Mouse (Mus musculus) spleen, adult 18-20 months (tissue): ENCODE data around the gene Zdhhc16.
"Not testable (repeated sequence)": the region's sequence is repeated elsewhere in the genome, so short reads cannot be mapped to it uniquely, and the experiment has no call there.

ENCODE experiments used
- DNase-seq, 2 experiments: peaks; one replicate each; pipeline ENCODE4 v3.0.0; 2022; ENCODE audit warnings: mixed read lengths in 2 of 2

Gene Zdhhc16

GRCm38 (mm10) chr19:41913774-41914591 is 19.3 kb upstream of the Zdhhc16 start:
- no peak for DNase-seq

GRCm38 (mm10) chr19:41914592-41914882 is 18.7 kb upstream of the Zdhhc16 start:
- DNase-seq: not testable (repeated sequence)

DNA sequence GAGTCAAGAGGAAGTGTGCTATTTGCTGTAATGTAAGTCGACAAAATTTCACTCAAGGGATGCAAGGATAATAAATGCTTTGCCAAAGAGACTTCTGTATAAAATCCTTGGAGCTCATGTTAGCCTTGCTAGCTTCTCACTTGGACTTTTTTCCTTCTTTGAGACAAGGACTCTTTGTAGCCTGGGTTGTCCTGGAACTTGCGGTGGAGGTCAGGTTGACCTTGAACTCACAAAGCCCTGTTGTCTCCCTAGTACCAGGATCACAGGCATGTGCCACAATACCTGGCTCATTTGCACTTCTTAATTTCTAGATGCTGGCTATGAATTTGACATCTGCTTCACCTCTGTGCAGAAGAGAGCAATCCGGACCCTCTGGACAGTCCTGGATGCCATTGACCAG is 18.0 kb upstream of the Zdhhc16 start:
- DNase-seq: no peak

GRCm38 (mm10) chr19:41916853-41917252 is 16.4 kb upstream of the Zdhhc16 start:
- DNase-seq: no peak

GRCm38 (mm10) chr19:41919471-41919870 is 13.8 kb upstream of the Zdhhc16 start:
- no peak for DNase-seq

- DNase-seq: no peak
These were observed 12.7 kb upstream of the Zdhhc16 start for GRCm38 (mm10) chr19:41920412-41921067.

DNA sequence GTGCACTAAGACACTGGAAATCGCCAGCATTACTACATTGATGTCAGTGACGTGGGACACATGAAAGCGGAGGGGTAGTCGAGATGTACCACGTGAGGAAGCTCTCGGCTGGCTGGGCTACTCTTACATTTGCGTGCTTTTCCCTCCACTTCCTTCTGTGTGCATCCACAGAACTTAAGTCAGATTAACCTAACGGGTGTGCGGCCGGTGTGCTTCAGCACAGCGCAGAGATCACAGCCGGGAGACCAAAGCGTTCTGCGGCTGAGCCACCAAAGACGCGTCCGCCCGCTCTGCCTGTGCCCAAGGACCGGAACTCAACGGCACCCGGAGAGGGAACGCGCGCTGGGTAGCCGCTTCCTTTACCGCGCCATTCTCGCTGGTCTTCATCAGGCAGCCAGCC is 594 bp upstream of the Zdhhc16 start:
- no peak for DNase-seq

DNA sequence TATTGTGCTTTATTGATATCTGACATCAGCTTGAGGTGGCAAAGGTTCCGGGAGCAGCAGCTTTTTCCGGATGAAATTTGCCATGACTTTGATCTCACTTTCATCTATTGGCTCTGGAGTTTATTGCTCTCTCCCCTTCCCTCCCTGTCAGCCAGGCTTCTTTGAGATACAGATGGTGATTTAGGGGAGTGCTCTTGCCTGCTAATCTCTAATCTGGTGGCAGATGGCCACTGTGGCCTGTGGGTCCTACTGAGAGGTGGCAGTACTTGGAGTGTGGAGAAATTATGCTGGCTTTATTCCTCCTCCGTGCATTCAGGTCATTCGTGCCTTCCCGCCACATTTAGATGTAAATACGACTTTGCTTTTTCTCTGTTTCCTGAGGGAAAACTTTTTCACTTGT is 844 bp downstream of the Zdhhc16 start:
- DNase-seq: no peak

DNA sequence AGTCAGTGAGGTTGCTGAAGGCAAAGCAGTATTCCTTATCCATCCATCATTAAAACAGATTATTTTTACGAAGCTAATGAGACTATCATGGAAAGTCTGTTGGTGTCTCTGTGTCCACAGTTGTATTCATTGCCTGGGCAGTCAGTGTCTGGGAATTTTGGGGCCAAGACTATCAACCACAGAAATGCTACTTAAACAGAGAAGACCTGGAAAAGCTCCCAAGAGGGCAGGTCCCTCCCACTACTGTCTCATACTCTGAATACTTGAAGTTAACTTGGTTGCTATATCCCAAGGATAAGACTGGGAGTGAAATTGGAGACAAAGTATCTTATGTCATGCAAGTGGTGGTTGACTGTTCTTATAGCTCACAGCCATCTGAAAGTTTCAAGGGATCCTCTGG is 2.6 kb downstream of the Zdhhc16 start:
- no peak for DNase-seq

- no peak for DNase-seq
These were observed 5.3 kb downstream of the Zdhhc16 start for GRCm38 (mm10) chr19:41938539-41938938.

DNA sequence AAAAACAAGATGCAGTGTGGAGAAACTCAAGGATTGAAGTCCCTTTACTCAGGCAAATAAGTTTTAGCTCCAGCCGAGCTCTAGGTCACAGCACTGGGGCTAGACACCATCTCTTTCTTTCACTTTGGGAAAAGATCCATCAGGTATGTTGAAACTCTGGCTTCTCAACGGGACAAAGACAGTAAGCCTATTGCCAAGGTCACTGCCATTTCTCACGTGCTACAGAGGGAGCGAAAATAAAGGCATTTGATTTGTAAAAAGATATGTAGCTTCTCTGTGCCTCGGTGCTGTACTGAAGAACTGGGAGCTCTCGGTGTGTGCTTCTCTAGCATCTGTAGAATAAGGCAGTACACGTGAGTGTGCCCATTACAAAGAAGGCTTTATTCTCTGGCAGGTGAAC is 10.6 kb downstream of the Zdhhc16 start:
- DNase-seq: no peak

- no peak for DNase-seq
These were observed 19.0 kb downstream of the Zdhhc16 start for GRCm38 (mm10) chr19:41952287-41952686.

DNA sequence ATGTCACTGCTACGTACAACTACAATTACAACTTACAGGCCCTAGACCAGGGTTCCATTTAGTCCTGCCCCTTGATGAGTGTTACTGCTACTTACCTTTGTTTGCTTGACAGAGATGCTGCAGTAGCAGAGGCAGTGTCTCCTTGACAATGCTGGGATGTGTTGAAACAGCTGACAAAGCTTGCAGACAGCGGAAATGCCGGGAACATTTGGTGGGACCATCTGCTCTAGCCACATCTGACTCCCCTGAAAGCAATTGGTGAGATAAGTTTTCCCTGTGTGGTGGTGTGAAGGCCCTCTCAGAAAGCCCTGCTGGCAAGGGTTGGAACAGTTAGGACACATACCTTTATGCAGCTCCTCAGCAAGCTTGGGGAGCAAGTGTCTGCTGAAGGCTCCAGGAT is 20.3 kb downstream of the Zdhhc16 start:
- DNase-seq: no peak

DNA sequence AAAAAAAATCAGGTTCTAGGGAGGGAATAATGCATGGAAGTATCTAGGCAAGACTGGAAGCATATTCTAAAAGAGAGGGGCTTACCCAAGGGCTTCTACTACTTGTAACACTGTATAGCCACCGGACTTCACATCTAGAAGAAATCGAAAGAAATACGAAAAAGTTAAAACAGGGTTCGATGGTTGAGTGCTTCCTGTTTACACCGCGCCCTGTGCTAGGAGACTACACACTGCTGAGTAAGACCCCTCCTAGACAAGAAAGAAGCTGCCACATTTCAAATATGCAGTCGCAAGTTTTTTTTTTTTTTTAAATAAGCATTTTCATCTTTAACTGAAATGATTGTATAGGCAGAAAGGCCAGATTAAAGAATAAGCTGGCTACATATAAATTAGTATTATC is 36.3 kb downstream of the Zdhhc16 start:
- DNase-seq: no peak

GRCm38 (mm10) chr19:41973891-41974794 is 40.9 kb downstream of the Zdhhc16 start:
- DNase-seq: no peak

DNA sequence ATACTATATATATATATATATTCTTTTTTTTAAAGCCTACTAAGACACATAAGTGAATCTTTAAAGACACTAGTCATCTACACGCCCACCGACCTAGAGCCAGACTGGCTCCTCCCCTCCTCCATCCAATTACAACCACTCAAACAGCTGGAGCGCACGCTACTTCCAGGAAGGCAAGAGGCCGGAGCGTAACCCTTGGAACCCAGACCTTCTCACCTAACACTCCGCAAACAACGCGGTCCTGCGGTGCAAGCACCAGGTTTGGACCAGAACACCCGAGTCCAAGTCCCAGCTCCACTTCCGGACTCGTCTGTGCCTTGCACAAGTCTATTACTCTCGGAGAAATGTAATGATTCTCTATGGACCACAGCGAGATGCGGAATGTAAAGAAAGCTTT is 47.1 kb downstream of the Zdhhc16 start:
- no peak for DNase-seq

DNA sequence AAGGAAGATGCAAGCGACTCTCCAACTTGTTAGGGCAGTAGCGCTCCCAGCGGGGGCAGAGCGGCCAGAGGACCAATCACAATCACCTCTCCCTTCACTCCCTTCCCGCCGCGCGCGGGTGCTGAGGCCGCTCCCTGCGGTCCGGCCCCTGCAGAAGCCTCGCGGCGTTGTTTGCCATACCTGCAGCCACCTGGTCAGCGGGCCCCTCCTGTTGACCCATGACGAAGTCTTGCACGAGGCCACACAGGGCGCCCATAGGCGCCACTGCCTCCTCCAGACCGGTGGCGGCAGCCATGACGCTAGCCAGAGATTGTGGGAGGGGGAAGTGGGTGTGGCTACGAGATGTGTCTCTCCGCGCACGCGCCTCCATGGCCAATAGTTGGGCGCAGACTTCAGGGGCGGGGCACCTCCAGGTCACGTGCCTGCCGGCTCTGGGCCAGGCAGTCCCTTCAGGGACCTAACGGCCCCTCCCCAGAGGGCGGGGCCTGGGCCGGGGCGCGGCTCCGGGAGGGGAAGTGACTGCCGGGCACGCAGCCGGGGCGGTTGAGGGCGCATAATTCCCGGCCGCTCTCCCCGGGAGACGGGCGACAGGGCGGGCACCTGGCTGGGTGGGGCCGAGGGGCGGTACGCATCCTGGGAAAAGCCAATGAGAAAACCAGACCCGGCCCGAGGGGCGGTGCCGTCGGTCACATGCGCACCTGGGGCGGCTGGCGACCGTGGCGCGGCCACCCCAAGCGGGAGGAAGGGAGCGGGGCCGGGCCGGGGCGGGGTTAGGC is 47.7 kb downstream of the Zdhhc16 start, which contains the start of gene Mms19:
Gene Mms19, minus strand, starts transcription at position 339 of the 776 bp plus-strand sequence.
- DNase-seq: peak; percentile 99

GRCm38 (mm10) chr19:41981595-41981927 is 48.3 kb downstream of the Zdhhc16 start, which contains the start of gene Ubtd1:
Gene Ubtd1 (plus strand): TSS chr19:41981763.
- DNase-seq: no peak

DNA sequence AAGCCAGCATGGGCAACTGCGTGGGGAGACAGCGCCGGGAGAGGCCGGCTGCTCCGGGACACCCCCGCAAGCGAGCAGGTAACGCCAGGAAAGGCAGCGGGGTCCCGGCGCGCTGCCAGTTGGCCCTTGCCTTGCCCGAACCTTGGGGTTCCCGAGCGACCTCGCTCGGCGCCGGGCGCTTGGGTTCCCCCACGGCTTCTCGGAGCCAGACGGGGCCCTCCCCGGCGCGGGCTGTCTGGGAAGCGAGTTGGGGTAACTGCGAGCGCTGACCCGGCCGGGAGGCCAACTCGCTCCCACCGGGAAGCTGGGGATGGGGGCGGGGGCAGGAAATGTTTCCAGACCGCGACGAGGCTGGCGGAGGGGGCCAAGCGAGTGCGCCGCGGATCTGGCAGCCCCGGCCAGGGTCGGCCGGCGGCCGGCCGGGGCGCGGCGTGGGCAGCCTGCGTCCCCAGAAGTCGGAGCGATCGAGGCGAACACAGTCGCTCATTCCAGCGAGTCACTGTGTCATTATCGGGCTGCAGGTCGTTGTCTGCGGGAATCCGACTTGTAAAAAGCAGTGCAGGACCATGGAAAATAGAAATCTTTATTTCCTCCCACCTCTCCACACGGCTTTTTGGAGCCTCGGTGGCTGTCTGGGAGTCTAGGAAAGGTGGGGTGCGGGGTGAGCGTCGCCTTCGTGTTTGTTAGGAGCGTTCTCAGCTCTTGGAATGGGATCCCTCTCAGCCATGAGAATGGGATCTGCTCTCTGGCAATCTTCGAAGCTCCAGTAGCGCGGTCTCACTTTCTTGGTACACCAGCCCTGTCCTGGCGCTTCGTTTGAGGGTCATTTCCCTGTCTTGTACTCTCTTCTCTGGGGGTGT is 48.9 kb downstream of the Zdhhc16 start:
- peak in 1 of 2 experiments; percentile 48 for DNase-seq

GRCm38 (mm10) chr19:41982791-41983150 is 49.5 kb downstream of the Zdhhc16 start:
- DNase-seq: no peak

- DNase-seq: no peak
These were observed 52.7 kb downstream of the Zdhhc16 start for GRCm38 (mm10) chr19:41985994-41986393.

DNA sequence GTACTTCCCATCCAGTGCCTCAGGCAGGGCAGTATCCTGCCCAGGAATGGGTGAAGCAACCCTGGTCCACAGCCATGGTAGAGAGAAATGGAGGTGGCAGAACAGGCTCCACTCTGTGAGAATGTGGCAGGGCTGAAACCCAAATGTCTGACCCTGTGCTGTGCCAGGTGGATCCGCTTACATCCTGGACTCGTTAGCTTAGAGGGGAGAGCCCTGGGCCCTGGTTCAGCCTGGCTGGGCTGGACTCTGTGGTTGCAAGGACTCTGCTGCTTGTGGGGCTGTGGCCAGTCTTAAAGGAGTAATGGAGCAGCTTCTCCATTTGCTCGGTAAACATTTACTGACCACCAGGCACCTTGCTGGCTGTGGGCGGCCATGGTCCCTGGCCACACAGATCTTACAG is 53.9 kb downstream of the Zdhhc16 start:
- DNase-seq: no peak
